15 mouse cellular contexts compared by ENCODE assay signal in the genomic region with DNA sequence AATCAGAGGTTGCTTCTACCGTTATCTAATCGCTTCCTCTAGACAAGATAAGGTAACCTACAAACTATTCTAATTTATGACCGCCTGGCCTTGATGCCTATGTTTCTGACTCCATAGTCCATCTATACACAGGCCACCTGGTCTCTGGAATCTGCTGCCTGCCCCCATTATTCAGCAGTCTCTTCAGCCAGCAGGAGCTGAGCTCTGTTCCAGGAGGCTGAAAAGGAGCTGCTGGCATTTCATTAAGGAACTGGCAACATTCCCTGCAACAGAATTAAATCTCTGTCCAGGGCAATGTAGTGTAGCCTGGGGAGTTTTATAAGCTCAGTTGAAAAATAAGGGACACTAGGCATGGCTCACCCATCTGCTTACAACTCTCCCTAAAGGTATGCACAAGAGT. TPM values are rescaled to one million over a fixed set of nuclear protein-coding genes. Genes with fewer than 3 reads are reported as not detected.
DNase-seq lines count a peak whose midpoint lies in the region; ATAC-seq and TF ChIP-seq lines count a peak whose summit lies in the region.
"Had no signal": no experiment of that assay in that cellular context is flagged by ENCODE, and none has a peak within 500 bp of the region (broad histone marks: within the 10 kb centered on the region; RNA-seq: fewer than 3 reads in every experiment).

No protein-coding gene starts in this region.

- ATAC-seq in forebrain, embryonic 14.5 days: peak; percentile 73; the same call in 1 of the 2 replicates
- ATAC-seq in intestine, postnatal 0 days: peak; percentile 64
- ATAC-seq: activated CD4-positive, CD25-positive, alpha-beta regulatory T cell, adult 4 months had no signal

- no peaks in the 10 kb centered on the region for H3K9me3 ChIP-seq in forebrain, embryonic 14.5 days (replicated peaks; ENCODE audit: control insufficient read depth, low read length)
- H3K9me3 ChIP-seq in forebrain, embryonic 10.5 days: no peaks in the 10 kb centered on the region
- H3K9me3 ChIP-seq in intestine, postnatal 0 days (ENCODE audit: control insufficient read depth): no peaks in the 10 kb centered on the region
- H3K9me3 ChIP-seq: embryonic facial prominence, embryonic 10.5 days; heart, embryonic 15.5 days; liver, embryonic 15.5 days had no signal

- no peak for TF ChIP-seq CTCF in intestine, postnatal 0 days (IDR thresholded peaks at IDR 0.05; ENCODE audit: low read depth)

- no peaks in the 10 kb centered on the region for H3K27me3 ChIP-seq in forebrain, embryonic 14.5 days (replicated peaks; ENCODE audit: control insufficient read depth, insufficient read depth, low read length)
- no peaks in the 10 kb centered on the region for H3K27me3 ChIP-seq in forebrain, embryonic 10.5 days (ENCODE audit: poor library complexity, severe bottlenecking)
- no peaks in the 10 kb centered on the region for H3K27me3 ChIP-seq in intestine, postnatal 0 days (replicated peaks; ENCODE audit: control insufficient read depth, insufficient read depth, low read length)
- H3K27me3 ChIP-seq: heart, embryonic 15.5 days; liver, embryonic 15.5 days had no signal

- no peak overlapping the region for H3K4me3 ChIP-seq in forebrain, embryonic 14.5 days (ENCODE audit: low read depth, low read length)
- no peak overlapping the region for H3K4me3 ChIP-seq in forebrain, embryonic 10.5 days
- no peak overlapping the region for H3K4me3 ChIP-seq in intestine, postnatal 0 days (ENCODE audit: low read depth, low read length)
- H3K4me3 ChIP-seq: embryonic facial prominence, embryonic 10.5 days; heart, embryonic 15.5 days; liver, embryonic 15.5 days had no signal

- H3K4me2 ChIP-seq in forebrain, embryonic 14.5 days (ENCODE audit: low read length): no peak overlapping the region
- H3K4me2 ChIP-seq in intestine, postnatal 0 days (replicated peaks; ENCODE audit: low read depth): no peak overlapping the region
- H3K4me2 ChIP-seq: heart, embryonic 15.5 days; liver, embryonic 15.5 days had no signal

- DNase-seq in forebrain, embryonic 14.5 days (ENCODE audit: low spot score): peak; percentile 66
- no peak for DNase-seq in forebrain, embryonic 10.5 days (ENCODE audit: extremely low spot score, low spot score)
- peak; percentile 15 to 37 for DNase-seq in kidney, postnatal 36 days
- DNase-seq in kidney, postnatal 25 days: no peak
- peak; percentile 88 for DNase-seq in cerebellum, adult 8-10 months
- DNase-seq in retina, embryonic 14.5 days (ENCODE audit: low spot score): no peak
- no peak for DNase-seq in layer of hippocampus, postnatal 25 days (ENCODE audit: extremely low spot score in 1 of 2, low spot score in 1 of 2)
- DNase-seq: lung, postnatal 4 days had no signal

- H3K9ac ChIP-seq in forebrain, embryonic 14.5 days (ENCODE audit: low read length): no peak overlapping the region
- H3K9ac ChIP-seq in intestine, postnatal 0 days (ENCODE audit: low read depth, low read length): no peak overlapping the region
- H3K9ac ChIP-seq: heart, embryonic 15.5 days; liver, embryonic 15.5 days had no signal

- no peaks in the 10 kb centered on the region for H3K36me3 ChIP-seq in forebrain, embryonic 14.5 days (ENCODE audit: control insufficient read depth, insufficient read depth, low read length)
- no peaks in the 10 kb centered on the region for H3K36me3 ChIP-seq in forebrain, embryonic 10.5 days (replicated peaks)
- no peaks in the 10 kb centered on the region for H3K36me3 ChIP-seq in intestine, postnatal 0 days (ENCODE audit: control insufficient read depth, insufficient read depth)
- H3K36me3 ChIP-seq: embryonic facial prominence, embryonic 10.5 days; heart, embryonic 15.5 days; liver, embryonic 15.5 days had no signal

- H3K4me1 ChIP-seq in forebrain, embryonic 14.5 days (ENCODE audit: control insufficient read depth, insufficient read depth, low read length): 0 out of 2 replicates have a peak, but pooled peaks cover 5% of the 10 kb centered on the region
- H3K4me1 ChIP-seq in forebrain, embryonic 10.5 days: peaks cover 13% of the 10 kb centered on the region
- peaks cover 3% of the 10 kb centered on the region; the same call in 1 of the 2 replicates for H3K4me1 ChIP-seq in intestine, postnatal 0 days (replicated peaks; ENCODE audit: control insufficient read depth, insufficient read depth, low read length)
- H3K4me1 ChIP-seq: embryonic facial prominence, embryonic 10.5 days; liver, embryonic 15.5 days had no signal

- H3K27ac ChIP-seq in forebrain, embryonic 14.5 days (ENCODE audit: low read depth, low read length): no peak overlapping the region
- no peak overlapping the region for H3K27ac ChIP-seq in forebrain, embryonic 10.5 days
- H3K27ac ChIP-seq in intestine, postnatal 0 days (ENCODE audit: low read depth, low read length): peak overlapping the region; percentile 28
- H3K27ac ChIP-seq: embryonic facial prominence, embryonic 10.5 days; heart, embryonic 15.5 days; kidney, postnatal 0 days; liver, embryonic 15.5 days had no signal

- 72% methylated on average over 3 of the region's 3 CpGs for WGBS in forebrain, embryonic 14.5 days
- 92% methylated on average over 3 of the region's 3 CpGs for WGBS in forebrain, embryonic 10.5 days
- WGBS in intestine, postnatal 0 days: 50% methylated on average over 3 of the region's 3 CpGs

RNA-seq across cellular contexts. Expression of a gene that starts 11.0 kb away (rescaled TPM):
- polyA plus RNA-seq in forebrain, embryonic 14.5 days (2014; fragmentation: Nextera tagmentation; extraction: Ambion mirVana): not detected in 2 replicates
- polyA plus RNA-seq in forebrain, embryonic 10.5 days (2016; fragmentation: Nextera tagmentation; extraction: Ambion mirVana): 0.11 TPM in 1 of 2 replicates, not detected in the other
- polyA plus RNA-seq in intestine, postnatal 0 days (2015; fragmentation: Nextera tagmentation; extraction: Ambion mirVana): 2.7 and 4.2 TPM in 2 replicates
- total RNA-seq in layer of hippocampus, postnatal 25 days (2021): not detected
- total RNA-seq: left cerebral cortex, postnatal 10 days had no signal
- polyA plus RNA-seq: activated CD4-positive, CD25-positive, alpha-beta regulatory T cell, adult 4 months had no signal

RNA-seq across cellular contexts. Expression of a gene that starts 51.2 kb away (rescaled TPM):
- polyA plus RNA-seq in forebrain, embryonic 14.5 days (2014; fragmentation: Nextera tagmentation; extraction: Ambion mirVana): 22.6 and 22.8 TPM in 2 replicates
- 42.6 and 44.9 TPM in 2 replicates for polyA plus RNA-seq in forebrain, embryonic 10.5 days (2016; fragmentation: Nextera tagmentation; extraction: Ambion mirVana)
- polyA plus RNA-seq in intestine, postnatal 0 days (2015; fragmentation: Nextera tagmentation; extraction: Ambion mirVana): 25.6 and 27.4 TPM in 2 replicates
- 1 to 10 TPM; 8.1 to 8.7 TPM for total RNA-seq in layer of hippocampus, postnatal 25 days (2021)

RNA-seq across cellular contexts. Expression of a gene that starts 51.3 kb away (rescaled TPM):
- 42.3 and 43.9 TPM in 2 replicates for polyA plus RNA-seq in forebrain, embryonic 14.5 days (2014; fragmentation: Nextera tagmentation; extraction: Ambion mirVana)
- 50.8 and 53.2 TPM in 2 replicates for polyA plus RNA-seq in forebrain, embryonic 10.5 days (2016; fragmentation: Nextera tagmentation; extraction: Ambion mirVana)
- polyA plus RNA-seq in intestine, postnatal 0 days (2015; fragmentation: Nextera tagmentation; extraction: Ambion mirVana): 9.7 and 10.6 TPM in 2 replicates
- 10 to 100 TPM; 17.2 to 18.8 TPM for total RNA-seq in layer of hippocampus, postnatal 25 days (2021)

Comparison
In these comparisons a context has a peak if more than half of its experiments do, and no peak if none do; other contexts are left out.
1. DNase-seq: peak in forebrain, embryonic 14.5 days (single experiment), kidney, postnatal 36 days (2 of 2) and cerebellum, adult 8-10 months (single experiment); none in forebrain, embryonic 10.5 days (single experiment), kidney, postnatal 25 days (0 of 2), retina, embryonic 14.5 days (single experiment) and layer of hippocampus, postnatal 25 days (0 of 2).